Mouse (Mus musculus) myocyte (in vitro differentiated cells): ENCODE results near the gene Lif.

Source experiments
- E2F4 ChIP-seq: IDR thresholded peaks from one replicate; pipeline ENCODE4 v1.6.1; 2011; ENCODE audit warnings: mild to moderate bottlenecking, control low read depth, moderate library complexity; ENCODE audit not compliant: insufficient read depth
- MYOG ChIP-seq, 3 experiments: IDR thresholded peaks; one replicate each; pipeline ENCODE4 v1.6.1; 2011; ENCODE audit warnings: control low read depth in 2 of 3, low read depth in 2 of 3, mild to moderate bottlenecking in 2 of 3; ENCODE audit not compliant: insufficient read length in 2 of 3, control insufficient read depth in 1 of 3, insufficient read depth in 1 of 3
- POLR2A ChIP-seq: IDR thresholded peaks from one replicate; pipeline ENCODE4 v1.6.1; 2011; ENCODE audit warnings: low read depth, mild to moderate bottlenecking, control low read depth, moderate library complexity; ENCODE audit not compliant: insufficient read length
- POLR2AphosphoS2 ChIP-seq: IDR thresholded peaks from one replicate; pipeline ENCODE4 v1.6.1; 2011; ENCODE audit warnings: low read depth, control low read depth; ENCODE audit not compliant: insufficient read length
- REST ChIP-seq: IDR thresholded peaks from one replicate; pipeline ENCODE4 v1.6.1; 2011; ENCODE audit warnings: mild to moderate bottlenecking, control low read depth, moderate library complexity; ENCODE audit not compliant: insufficient read depth, insufficient read length
- USF1 ChIP-seq: IDR thresholded peaks from one replicate; pipeline ENCODE4 v1.6.1; 2011; ENCODE audit warnings: low read depth, mild to moderate bottlenecking, control low read depth, moderate library complexity

DNA sequence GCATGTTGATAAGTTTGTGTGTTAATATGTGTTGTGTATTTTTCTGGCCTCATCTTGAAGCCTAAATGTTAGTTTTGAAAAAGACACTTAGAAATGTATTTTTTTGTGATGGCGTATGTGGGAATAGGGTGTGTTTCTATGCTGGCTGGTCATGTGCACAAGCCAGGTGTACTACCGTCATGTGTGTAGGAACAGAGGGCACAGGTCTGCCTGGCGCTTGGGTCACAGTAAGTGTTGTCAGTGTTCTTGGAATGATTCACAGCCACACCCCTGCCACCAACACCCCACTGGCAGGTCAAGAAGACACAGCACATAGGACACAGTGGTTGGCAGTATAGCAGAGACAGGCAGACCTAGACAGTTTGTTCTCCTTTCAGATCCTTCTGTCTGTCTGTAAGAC lies 8.2 kb upstream of the Lif start:
- TF ChIP-seq MYOG (IDR thresholded peaks at IDR 0.05; ENCODE audit: control insufficient read depth in 1 of 3, insufficient read depth in 1 of 3, insufficient read length in 2 of 3, low read depth in 2 of 3) (no peak), POLR2A (no peak), REST (no peak), E2F4 (no peak), POLR2AphosphoS2 (no peak), USF1 (no peak)
